Mouse (Mus musculus): ENCODE measurements around the gene Cmya5. TPM values are rescaled to one million over a fixed set of nuclear protein-coding genes. Genes with fewer than 3 reads are reported as not detected.

Cmya5 gene
- polyA plus RNA-seq, 1 experiment, result 3.9 TPM

- DNase-seq, result no peak
- 28% methylated on average over 2 of the region's 2 CpGs for WGBS
- Histone ChIP-seq H3K4me3 (replicated peaks; ENCODE audit: extremely low read depth, low read depth, low read length) (no peak overlapping the region), H3K4me1 (ENCODE audit: control insufficient read depth, insufficient read depth, low read length) (no peaks in the 10 kb centered on the region; the same call in 1 of the 2 replicates)
- no peak for TF ChIP-seq POLR2A (IDR thresholded peaks at IDR 0.05; ENCODE audit: borderline replicate concordance, extremely low read depth, low read depth, low read length)
- no peak for TF ChIP-seq CTCF (IDR thresholded peaks at IDR 0.05; ENCODE audit: insufficient read depth, low read length)
These were observed 70.9 kb downstream of the Cmya5 start for GRCm38 (mm10) chr13:93073595-93073994.

DNA sequence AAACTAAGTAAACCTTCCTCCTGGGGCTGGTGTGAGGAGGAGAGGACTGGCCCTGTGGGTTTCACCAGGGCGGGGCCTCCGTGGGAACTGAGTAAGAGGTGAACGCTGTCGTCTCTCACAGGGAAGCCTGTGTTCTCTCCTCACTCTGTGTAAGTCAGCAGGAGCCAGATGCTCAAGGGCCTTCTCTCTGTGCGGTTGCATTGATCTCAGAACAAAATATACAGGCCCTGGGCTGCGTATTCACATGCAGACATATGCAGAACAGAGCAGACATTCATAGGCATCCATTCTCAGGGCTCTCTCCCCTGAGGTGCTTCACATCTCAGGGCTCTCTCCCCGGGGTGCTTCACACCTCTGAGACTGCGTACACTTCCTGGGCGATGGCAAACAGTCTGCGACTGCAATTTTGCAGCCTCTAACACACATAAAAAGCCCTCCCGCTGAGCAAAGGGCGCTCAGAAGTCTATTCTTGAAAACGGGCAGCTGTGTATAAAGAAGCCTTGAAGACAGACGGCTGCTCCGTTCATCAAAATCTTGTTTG, 71.6 kb downstream of the Cmya5 start:
- no peak for TF ChIP-seq CTCF (IDR thresholded peaks at IDR 0.05; ENCODE audit: insufficient read depth, low read length)
- WGBS, result 37% methylated on average over 15 of the region's 15 CpGs
- DNase-seq, result no peak
- Histone ChIP-seq H3K4me3 (replicated peaks; ENCODE audit: extremely low read depth, low read depth, low read length) (no peak overlapping the region), H3K4me1 (ENCODE audit: control insufficient read depth, insufficient read depth, low read length) (no peaks in the 10 kb centered on the region; the same call in 1 of the 2 replicates)

GRCm38 (mm10) chr13:93070406-93070805, 74.1 kb downstream of the Cmya5 start:
- WGBS, result 58% methylated on average over 8 of the region's 8 CpGs
- TF ChIP-seq POLR2A (IDR thresholded peaks at IDR 0.05; ENCODE audit: borderline replicate concordance, extremely low read depth, low read depth, low read length) (no peak), CTCF (IDR thresholded peaks at IDR 0.05; ENCODE audit: insufficient read depth, low read length) (no peak)
- no peaks in the 10 kb centered on the region; the same call in 1 of the 2 replicates for H3K4me1 ChIP-seq (ENCODE audit: control insufficient read depth, insufficient read depth, low read length)
- no peak for DNase-seq
- H3K4me3 ChIP-seq (replicated peaks; ENCODE audit: extremely low read depth, low read depth, low read length), result no peak overlapping the region

DNA sequence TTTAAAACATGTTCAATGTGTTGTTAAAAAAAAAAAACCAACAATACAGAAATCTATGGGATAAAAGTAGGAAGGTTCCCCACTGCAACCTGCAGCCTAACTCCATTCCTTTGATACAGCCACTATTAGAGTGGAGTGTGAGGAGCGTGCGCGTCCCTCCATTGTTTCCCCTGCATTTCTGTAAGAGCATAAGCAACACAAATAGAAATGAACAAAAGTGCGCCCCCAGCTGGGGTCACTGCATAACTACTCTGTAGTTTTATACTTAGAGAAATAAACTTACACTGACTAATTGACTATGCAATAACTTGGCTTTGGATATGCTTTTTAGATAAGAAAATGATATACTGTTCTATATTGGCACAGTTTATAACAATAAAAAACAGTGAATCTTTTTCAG, 75.0 kb downstream of the Cmya5 start:
- H3K4me1 ChIP-seq (ENCODE audit: control insufficient read depth, insufficient read depth, low read length), result no peaks in the 10 kb centered on the region; the same call in 1 of the 2 replicates
- WGBS, result 73% methylated on average over 4 of the region's 4 CpGs
- TF ChIP-seq CTCF (IDR thresholded peaks at IDR 0.05; ENCODE audit: insufficient read depth, low read length), result no peak
- TF ChIP-seq POLR2A (IDR thresholded peaks at IDR 0.05; ENCODE audit: borderline replicate concordance, extremely low read depth, low read depth, low read length), result no peak
- no peak for DNase-seq
- H3K4me3 ChIP-seq (replicated peaks; ENCODE audit: extremely low read depth, low read depth, low read length), result no peak overlapping the region

DNA sequence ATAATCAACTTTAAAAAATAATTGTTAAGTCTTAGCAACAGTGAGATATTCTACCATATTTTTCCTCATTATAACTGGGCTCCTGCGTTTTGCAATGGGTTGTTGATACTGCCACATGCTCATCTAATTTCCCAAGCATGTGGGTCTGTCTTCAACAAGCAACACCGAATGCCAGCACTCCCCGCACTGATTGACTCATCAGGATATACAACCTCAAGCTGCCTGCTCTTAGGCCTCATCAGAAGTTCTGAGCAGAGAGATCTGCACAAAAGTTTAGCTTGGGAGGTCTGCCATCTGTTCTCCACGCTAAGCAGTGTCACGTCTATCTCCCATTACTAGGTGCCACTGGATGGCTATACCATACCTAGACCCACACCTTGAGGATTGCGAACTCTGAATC, 76.2 kb downstream of the Cmya5 start:
- DNase-seq, result no peak
- Histone ChIP-seq H3K4me3 (replicated peaks; ENCODE audit: extremely low read depth, low read depth, low read length) (no peak overlapping the region), H3K4me1 (ENCODE audit: control insufficient read depth, insufficient read depth, low read length) (no peaks in the 10 kb centered on the region; the same call in 1 of the 2 replicates)
- TF ChIP-seq POLR2A (IDR thresholded peaks at IDR 0.05; ENCODE audit: borderline replicate concordance, extremely low read depth, low read depth, low read length) (no peak), CTCF (IDR thresholded peaks at IDR 0.05; ENCODE audit: insufficient read depth, low read length) (no peak)
- WGBS, result 95% methylated on average over 6 of the region's 6 CpGs

GRCm38 (mm10) chr13:93062860-93063636, 81.5 kb downstream of the Cmya5 start:
- peak; percentile 23 for DNase-seq
- no peaks in the 10 kb centered on the region for H3K4me1 ChIP-seq (ENCODE audit: control insufficient read depth, insufficient read depth, low read length)
- H3K4me3 ChIP-seq (replicated peaks; ENCODE audit: extremely low read depth, low read depth, low read length), result no peak overlapping the region
- 60% methylated on average over 13 of the region's 13 CpGs for WGBS
- TF ChIP-seq POLR2A (IDR thresholded peaks at IDR 0.05; ENCODE audit: borderline replicate concordance, extremely low read depth, low read depth, low read length) (no peak), CTCF (IDR thresholded peaks at IDR 0.05; ENCODE audit: insufficient read depth, low read length) (no peak)

DNA sequence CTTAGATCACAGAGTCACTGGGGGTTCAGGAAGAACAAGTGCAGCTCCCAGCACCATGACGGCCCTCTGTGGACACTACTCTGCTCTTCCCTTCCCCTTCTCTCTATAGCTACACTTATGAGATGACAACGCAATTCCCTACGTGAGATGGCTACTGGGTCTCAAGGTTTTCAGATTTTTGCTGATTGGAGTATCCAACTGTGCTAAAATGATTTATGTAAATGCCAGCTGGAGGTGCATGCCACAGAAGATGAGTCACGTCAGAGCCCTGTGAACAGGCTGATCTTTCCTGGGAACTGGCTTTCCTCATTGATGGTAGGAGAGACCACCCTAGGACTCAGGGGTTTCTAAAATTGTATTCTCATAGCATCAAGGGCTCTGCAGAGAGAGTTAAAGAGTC, 83.2 kb downstream of the Cmya5 start:
- no peaks in the 10 kb centered on the region for H3K4me1 ChIP-seq (ENCODE audit: control insufficient read depth, insufficient read depth, low read length)
- TF ChIP-seq POLR2A (IDR thresholded peaks at IDR 0.05; ENCODE audit: borderline replicate concordance, extremely low read depth, low read depth, low read length) (no peak), CTCF (IDR thresholded peaks at IDR 0.05; ENCODE audit: insufficient read depth, low read length) (no peak)
- no peak overlapping the region for H3K4me3 ChIP-seq (replicated peaks; ENCODE audit: extremely low read depth, low read depth, low read length)
- no peak for DNase-seq
- 86% methylated on average over 4 of the region's 4 CpGs for WGBS

DNA sequence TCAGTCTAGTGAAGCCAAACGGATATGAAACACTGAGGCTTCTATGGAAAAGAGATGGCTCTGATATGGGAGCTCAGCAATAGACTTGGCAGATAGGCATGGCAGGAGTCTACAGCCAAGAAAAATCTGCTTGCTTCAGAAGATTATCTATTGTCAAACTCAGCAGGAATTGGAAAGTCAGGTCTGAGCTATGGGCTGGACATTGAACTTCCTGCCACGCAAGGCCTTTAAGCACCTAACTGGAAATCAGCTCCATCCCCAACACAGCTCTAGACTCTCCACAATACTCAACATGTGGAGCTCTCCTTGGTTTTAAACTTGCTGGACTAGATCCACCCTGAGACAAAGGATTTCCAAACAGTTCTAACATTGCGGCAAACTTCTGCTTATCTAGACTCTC, 84.1 kb downstream of the Cmya5 start:
- 77% methylated on average over 3 of the region's 3 CpGs for WGBS
- H3K4me3 ChIP-seq (replicated peaks; ENCODE audit: extremely low read depth, low read depth, low read length), result no peak overlapping the region

DNA sequence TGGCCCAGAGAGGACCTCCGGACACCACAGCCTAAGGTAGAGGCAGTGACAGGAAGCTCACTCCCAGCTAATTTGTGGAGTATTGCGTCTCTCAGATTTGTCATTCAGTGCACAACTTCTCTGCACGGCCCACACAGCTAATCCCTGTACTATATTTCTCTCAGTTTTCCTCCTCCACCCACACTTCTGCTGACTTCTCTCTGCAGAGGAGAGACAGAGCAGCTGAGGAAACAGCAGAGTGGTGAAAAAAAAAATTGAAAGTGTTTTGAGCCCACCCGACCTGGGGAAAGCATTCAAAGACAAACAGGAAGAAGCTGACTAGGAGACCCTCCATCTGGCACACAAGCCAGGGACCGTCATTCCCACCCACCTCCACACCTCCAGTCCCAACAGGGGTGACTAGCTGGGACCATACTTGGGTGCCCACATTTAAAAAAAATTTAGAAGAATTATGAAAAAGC, 85.9 kb downstream of the Cmya5 start:
- H3K4me3 ChIP-seq (replicated peaks; ENCODE audit: extremely low read depth, low read depth, low read length), result no peak overlapping the region
- no peak for DNase-seq
- TF ChIP-seq CTCF (IDR thresholded peaks at IDR 0.05; ENCODE audit: insufficient read depth, low read length) (no peak), POLR2A (IDR thresholded peaks at IDR 0.05; ENCODE audit: borderline replicate concordance, extremely low read depth, low read depth, low read length) (no peak)
- WGBS, result 67% methylated on average over 5 of the region's 5 CpGs
- H3K4me1 ChIP-seq (ENCODE audit: control insufficient read depth, insufficient read depth, low read length), result no peaks in the 10 kb centered on the region

More for the DNA sequence above, 84.1 kb downstream of the Cmya5 start:
- TF ChIP-seq CTCF (IDR thresholded peaks at IDR 0.05; ENCODE audit: insufficient read depth, low read length) (no peak), POLR2A (IDR thresholded peaks at IDR 0.05; ENCODE audit: borderline replicate concordance, extremely low read depth, low read depth, low read length) (no peak)
- no peak for DNase-seq
- no peaks in the 10 kb centered on the region for H3K4me1 ChIP-seq (ENCODE audit: control insufficient read depth, insufficient read depth, low read length)

Data from lung, adult 2 months (tissue).